Mouse (Mus musculus) neural tube, embryonic 13.5 days (tissue): ENCODE results near the gene Gm38431. TPM values are rescaled to one million over a fixed set of nuclear protein-coding genes. Genes with fewer than 3 reads are reported as not detected.
A peak's percentile ranks its signal among the peaks of the same experiment; 100 is the strongest.

Experiments used
- ATAC-seq: fragments of 200-750 bp; cut with Nextera tagmentation; 2 replicates; pipeline ENCODE4 v1.8.0; 2017; ENCODE audit warnings: low read depth, mild to moderate bottlenecking, moderate TSS enrichment, moderate library complexity
- H3K27ac ChIP-seq: fragments of 300-500 bp; sonication (generic); replicated peaks from 2 replicates; pipeline ENCODE4 v1.5.1; 2015; ENCODE audit warnings: moderate library complexity, mild to moderate bottlenecking, inconsistent platforms
- H3K27me3 ChIP-seq: fragments of 300-500 bp; sonication (generic); 2 replicates; pipeline ENCODE4 v1.6.1; 2015; ENCODE audit warnings: mild to moderate bottlenecking, inconsistent platforms
- H3K36me3 ChIP-seq: fragments of 300-500 bp; sonication (generic); 2 replicates; pipeline ENCODE4 v1.6.1; 2015; ENCODE audit warnings: mild to moderate bottlenecking, inconsistent platforms
- H3K4me1 ChIP-seq: fragments of 300-500 bp; sonication (generic); replicated peaks from 2 replicates; pipeline ENCODE4 v1.6.1; 2015; ENCODE audit warnings: inconsistent platforms
- H3K4me2 ChIP-seq: fragments of 300-500 bp; sonication (generic); 2 replicates; pipeline ENCODE4 v1.6.1; 2015; ENCODE audit warnings: inconsistent platforms, mild to moderate bottlenecking, moderate library complexity
- H3K4me3 ChIP-seq: fragments of 300-500 bp; sonication (generic); 2 replicates; pipeline ENCODE4 v1.5.1; 2015; ENCODE audit warnings: mild to moderate bottlenecking, inconsistent platforms
- H3K9ac ChIP-seq: fragments of 300-500 bp; sonication (generic); 2 replicates; pipeline ENCODE4 v1.6.1; 2015; ENCODE audit warnings: moderate library complexity, mild to moderate bottlenecking, inconsistent platforms
- H3K9me3 ChIP-seq: fragments of 300-500 bp; sonication (generic); 2 replicates; pipeline ENCODE4 v1.6.1; 2016; ENCODE audit warnings: inconsistent platforms
- WGBS: fragments of 180-500 bp; shearing (Covaris S2); methylation state at CpG from one replicate; pipeline ENCODE4 v1.1.7; 2015; 5-methylcytosine and 5-hydroxymethylcytosine counted together
- polyA plus RNA-seq: library from polyadenylated mRNA; unstranded; fragments of >200 nt; fragmentation: Nextera tagmentation; extraction: Ambion mirVana; gene quantifications from 2 replicates; pipeline ENCODE4 v1.2.1, GENCODE M21; 2015

The Gm38431 gene
- polyA plus RNA-seq, 1 experiment from 2014 or later: 1.3 TPM

DNA sequence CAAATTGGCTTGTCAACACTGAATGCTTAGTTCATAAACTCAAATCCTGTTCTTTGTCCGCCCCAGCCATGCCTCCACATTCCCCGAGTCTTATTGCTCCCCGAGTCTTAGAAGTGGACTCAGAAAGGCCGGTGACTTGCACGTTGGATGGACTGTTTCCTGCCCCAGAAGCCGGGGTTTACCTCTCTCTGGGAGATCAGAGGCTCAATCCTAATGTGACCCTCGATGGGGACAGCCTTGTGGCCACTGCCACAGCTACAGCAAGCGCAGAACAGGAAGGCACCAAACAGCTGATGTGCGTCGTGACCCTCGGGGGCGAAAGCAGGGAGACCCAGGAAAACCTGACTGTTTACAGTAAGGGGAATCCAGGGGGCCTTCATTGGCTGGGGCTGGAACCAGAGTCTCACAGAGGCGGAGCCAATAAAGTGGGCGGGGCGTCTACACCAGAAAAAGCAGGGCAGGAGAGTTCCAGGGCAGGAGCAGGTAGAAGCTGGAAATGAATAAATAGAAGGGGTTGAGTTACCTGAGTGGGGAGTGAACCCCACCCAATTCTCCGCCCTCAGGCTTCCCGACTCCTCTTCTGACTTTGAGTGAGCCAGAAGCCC, 57.2 kb downstream of the Gm38431 start:
- Histone ChIP-seq H3K4me1 (peaks cover 72% of the 10 kb centered on the region), H3K4me3 (peak overlapping the region; percentile 4; the same call in 1 of the 2 replicates), H3K9ac (no peak overlapping the region), H3K27me3 (peaks cover 99% of the 10 kb centered on the region), H3K27ac (no peak overlapping the region), H3K36me3 (no peaks in the 10 kb centered on the region), H3K4me2 (no peak overlapping the region), H3K9me3 (no peaks in the 10 kb centered on the region)
- 4% methylated on average over 17 of the region's 17 CpGs for WGBS
- ATAC-seq: no peak

DNA sequence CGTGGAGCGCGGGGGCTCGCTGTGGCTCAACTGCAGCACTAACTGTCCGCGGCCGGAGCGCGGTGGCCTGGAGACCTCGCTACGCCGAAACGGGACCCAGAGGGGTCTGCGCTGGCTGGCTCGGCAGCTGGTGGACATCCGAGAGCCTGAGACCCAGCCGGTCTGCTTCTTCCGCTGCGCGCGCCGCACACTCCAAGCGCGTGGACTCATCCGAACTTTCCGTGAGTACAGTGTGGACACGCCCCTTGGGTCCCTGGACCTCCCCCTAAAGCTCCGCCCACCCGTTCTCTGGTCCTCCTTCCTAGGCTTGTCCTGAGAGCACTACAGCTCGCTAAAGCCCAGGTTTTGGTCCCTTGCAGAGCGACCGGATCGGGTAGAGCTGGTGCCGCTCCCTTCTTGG, 58.7 kb downstream of the Gm38431 start:
- peaks cover 74% of the 10 kb centered on the region for H3K4me1 ChIP-seq
- no peaks in the 10 kb centered on the region for H3K9me3 ChIP-seq
- peaks cover 99% of the 10 kb centered on the region for H3K27me3 ChIP-seq
- H3K4me2 ChIP-seq: peak overlapping the region; percentile 75
- H3K27ac ChIP-seq: no peak overlapping the region
- H3K9ac ChIP-seq: peak overlapping the region; percentile 47
- no peak for ATAC-seq
- WGBS: 1% methylated on average over 34 of the region's 34 CpGs
- H3K36me3 ChIP-seq: no peaks in the 10 kb centered on the region
- peak overlapping the region; percentile 43 for H3K4me3 ChIP-seq

DNA sequence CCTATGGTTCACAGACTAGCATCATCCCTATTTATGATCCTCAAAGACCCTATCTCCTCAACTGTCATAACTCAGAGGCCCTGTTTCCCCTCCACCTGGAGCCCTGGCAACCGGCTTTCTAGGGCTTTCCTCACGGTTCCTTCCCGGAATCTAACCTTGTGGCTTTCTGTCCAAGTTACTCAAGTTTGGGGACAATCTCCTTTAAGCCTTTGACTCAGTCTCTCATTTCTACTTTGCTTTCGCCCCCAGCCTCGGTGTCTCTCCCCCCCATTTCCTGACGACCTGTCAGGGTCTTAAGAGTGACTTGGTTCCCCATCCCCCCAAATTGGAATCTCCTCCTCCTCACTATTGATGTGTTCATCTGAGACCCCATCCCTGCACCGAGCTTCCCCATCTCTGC, 59.3 kb downstream of the Gm38431 start:
- Histone ChIP-seq H3K4me2 (peak overlapping the region; percentile 75), H3K27me3 (peaks cover 99% of the 10 kb centered on the region), H3K4me3 (peak overlapping the region; percentile 43), H3K9me3 (no peaks in the 10 kb centered on the region), H3K9ac (peak overlapping the region; percentile 63; the same call in 1 of the 2 replicates), H3K4me1 (peaks cover 74% of the 10 kb centered on the region), H3K27ac (no peak overlapping the region), H3K36me3 (no peaks in the 10 kb centered on the region)
- WGBS: 3% methylated on average over 7 of the region's 7 CpGs
- no peak for ATAC-seq

DNA sequence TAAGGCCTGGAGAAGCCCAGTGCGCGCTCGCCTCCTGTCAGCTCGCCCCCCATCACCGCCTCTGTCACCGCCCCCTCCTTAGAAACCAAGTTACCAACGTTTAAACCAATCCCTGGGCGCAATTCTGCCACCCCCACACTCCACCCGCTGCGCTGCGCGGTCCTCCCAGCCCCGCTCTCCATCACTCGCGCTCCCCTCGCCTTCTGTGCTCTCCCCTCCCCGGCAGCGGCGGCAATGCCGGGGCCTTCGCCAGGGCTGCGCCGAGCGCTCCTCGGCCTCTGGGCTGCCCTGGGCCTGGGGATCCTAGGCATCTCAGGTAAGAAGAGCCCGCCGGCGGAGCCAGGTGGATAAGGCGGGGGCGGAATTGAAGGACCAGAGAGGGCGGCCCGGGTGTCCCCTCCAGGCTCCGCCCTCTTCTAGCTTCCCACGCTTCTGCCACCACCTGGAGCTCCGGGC, 59.9 kb downstream of the Gm38431 start, which contains the start of gene Icam5:
Gene Icam5, plus strand, starts transcription at position 178 of the 456 bp plus-strand sequence.
- H3K27me3 ChIP-seq: peaks cover 98% of the 10 kb centered on the region
- under 1% methylated on average over 35 of the region's 35 CpGs for WGBS
- peak within 1 kb of the TSS; percentile 75 for H3K4me2 ChIP-seq
- peak; percentile 22 for ATAC-seq
- H3K9me3 ChIP-seq: no peaks in the 10 kb centered on the region
- H3K27ac ChIP-seq: no peak within 1 kb of the TSS
- H3K36me3 ChIP-seq: no peaks in the 10 kb centered on the region
- H3K4me3 ChIP-seq: peak within 1 kb of the TSS; percentile 43
- peak within 1 kb of the TSS; percentile 63 for H3K9ac ChIP-seq
- peaks cover 72% of the 10 kb centered on the region for H3K4me1 ChIP-seq

DNA sequence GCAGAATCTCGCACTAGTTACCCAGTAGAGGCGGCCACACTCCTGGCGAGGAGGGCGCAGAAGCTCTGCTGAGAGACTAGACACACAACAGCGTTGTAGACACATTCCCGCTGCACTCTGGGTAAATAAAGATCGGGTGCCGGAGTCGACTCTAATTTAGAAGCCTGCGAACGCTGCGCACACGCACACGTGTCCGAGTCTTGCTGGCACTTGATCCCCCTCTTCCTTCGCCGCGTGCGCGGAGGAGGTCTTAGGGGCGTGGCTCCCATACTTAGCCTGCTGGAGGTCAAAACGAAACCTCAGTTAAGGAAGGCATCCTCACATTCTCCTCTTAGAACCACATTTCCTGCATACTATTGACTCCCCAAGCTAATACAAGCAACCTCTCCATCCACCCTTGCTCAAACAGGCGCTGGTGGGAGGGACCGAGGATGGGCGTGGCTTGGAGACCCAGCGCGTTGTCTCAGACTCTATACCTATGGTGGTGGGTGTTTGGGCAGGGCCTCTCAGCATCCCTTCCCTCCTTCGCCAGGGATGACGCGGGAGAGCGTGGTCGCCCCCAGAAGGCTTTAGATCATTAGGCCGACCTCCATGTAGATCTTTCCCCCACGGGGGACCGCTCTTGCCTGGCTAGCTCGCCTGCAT, 60.4 kb downstream of the Gm38431 start:
- under 1% methylated on average over 36 of the region's 36 CpGs for WGBS

DNA sequence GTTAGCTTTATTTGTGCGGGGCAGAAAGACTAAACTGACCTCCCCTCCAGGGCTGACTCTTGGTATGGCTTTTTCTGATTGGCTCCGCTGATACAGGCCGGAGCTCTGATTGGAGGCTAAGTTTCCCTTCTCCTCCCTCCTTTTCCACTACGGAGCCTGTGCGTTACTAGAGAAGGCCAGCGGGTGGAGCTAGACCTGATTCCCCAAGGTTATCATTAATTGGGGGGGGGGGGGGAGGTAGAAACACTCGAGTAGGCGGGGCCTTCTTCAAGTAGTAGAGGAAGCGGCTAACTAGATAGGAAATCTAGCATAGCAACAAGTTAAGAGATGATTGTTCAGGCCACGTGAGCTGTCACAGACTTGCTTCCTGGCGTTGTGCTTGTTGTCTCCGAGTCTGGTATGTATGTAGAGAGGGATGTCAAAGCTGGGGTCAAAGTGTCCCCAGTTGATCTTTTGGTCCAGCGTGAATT, 61.0 kb downstream of the Gm38431 start:
- H3K36me3 ChIP-seq: no peaks in the 10 kb centered on the region
- peaks cover 98% of the 10 kb centered on the region for H3K27me3 ChIP-seq
- H3K4me3 ChIP-seq: peak overlapping the region; percentile 43
- WGBS: under 1% methylated on average over 13 of the region's 13 CpGs
- H3K27ac ChIP-seq: no peak overlapping the region
- peaks cover 67% of the 10 kb centered on the region for H3K4me1 ChIP-seq
- 0 out of 2 replicates have a peak overlapping the region, but pooled peaks have one; percentile 63 for H3K9ac ChIP-seq
- ATAC-seq: peak; percentile 45
- H3K4me2 ChIP-seq: peak overlapping the region; percentile 75
- H3K9me3 ChIP-seq: no peaks in the 10 kb centered on the region

More for the DNA sequence above, 60.4 kb downstream of the Gm38431 start:
- peak; percentile 59 for ATAC-seq
- Histone ChIP-seq H3K9ac (peak overlapping the region; percentile 63), H3K4me1 (peaks cover 67% of the 10 kb centered on the region), H3K4me2 (peak overlapping the region; percentile 75), H3K4me3 (peak overlapping the region; percentile 43), H3K9me3 (no peaks in the 10 kb centered on the region), H3K27ac (no peak overlapping the region), H3K36me3 (no peaks in the 10 kb centered on the region), H3K27me3 (peaks cover 98% of the 10 kb centered on the region)

DNA sequence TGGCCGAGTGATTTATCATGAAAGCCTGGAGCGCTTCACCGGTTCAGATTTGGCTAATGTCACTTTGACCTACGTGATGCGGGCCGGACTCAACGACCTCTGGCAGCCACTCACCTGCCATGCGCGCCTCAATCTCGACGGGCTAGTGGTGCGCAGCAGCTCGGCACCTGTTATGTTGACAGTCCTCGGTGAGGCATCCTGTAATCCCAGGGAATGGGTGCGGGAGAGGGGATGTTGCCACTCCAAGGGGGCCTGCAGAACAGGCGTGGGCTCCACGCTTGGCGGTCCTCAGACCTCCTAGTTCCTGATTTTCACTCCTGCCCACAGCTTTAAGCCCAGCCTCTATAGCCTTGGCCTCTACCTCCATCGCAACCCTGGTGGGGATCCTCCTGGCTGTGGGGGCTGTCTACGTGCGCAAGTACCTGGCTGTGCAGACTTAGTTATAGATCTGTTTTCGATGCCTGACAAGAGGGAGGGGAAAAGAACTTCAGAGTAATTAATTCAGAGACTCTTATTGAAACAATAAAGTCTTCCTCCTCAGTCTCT, 61.7 kb downstream of the Gm38431 start:
- H3K36me3 ChIP-seq: no peaks in the 10 kb centered on the region
- H3K27ac ChIP-seq: no peak overlapping the region
- 23% methylated on average over 22 of the region's 22 CpGs for WGBS
- 0 out of 2 replicates have a peak overlapping the region, but pooled peaks have one; percentile 26 for H3K4me3 ChIP-seq
- no peaks in the 10 kb centered on the region for H3K9me3 ChIP-seq
- peaks cover 63% of the 10 kb centered on the region for H3K4me1 ChIP-seq
- no peak overlapping the region for H3K9ac ChIP-seq
- H3K4me2 ChIP-seq: peak overlapping the region; percentile 75
- no peak for ATAC-seq
- H3K27me3 ChIP-seq: peaks cover 98% of the 10 kb centered on the region

DNA sequence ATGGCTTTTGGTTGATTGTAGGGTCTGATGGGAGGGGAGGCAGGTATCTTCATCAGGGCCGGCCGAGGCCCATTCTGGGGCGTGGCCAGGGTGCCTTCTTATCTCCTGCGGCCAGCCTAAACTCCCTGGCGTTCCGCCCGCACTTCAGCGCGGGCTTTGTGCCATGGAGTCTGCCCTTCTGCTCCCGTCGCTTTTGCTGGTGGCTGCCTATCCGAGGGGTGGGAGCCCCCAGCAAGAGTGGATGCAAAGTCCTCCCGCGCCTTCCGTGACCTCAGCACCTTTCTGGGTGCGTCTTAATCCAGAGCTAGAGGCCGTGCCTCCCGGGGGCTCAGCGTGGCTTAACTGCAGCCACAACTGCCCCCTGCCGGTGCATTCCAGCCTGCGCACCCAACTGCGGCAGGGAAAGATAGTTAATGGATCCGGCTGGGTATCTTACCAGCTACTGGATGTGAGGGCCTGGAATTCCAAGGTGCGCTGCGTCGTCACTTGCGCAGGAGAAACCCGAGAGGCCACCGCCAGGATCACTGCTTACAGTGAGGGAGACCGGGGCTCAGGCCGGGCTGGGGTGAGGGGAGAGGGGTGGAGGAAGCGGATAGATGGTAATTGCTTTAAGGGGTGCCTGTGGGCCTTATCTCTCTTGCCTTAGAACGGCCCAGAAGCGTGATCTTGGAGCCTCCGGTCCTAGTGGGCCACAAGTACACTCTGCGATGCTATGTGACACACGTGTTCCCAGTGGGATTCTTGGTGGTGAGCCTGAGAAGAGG, 62.3 kb downstream of the Gm38431 start, which contains the start of gene Icam4:
Gene Icam4, plus strand, starts transcription at position 83 of the 764 bp plus-strand sequence.
- Histone ChIP-seq H3K27ac (no peak within 1 kb of the TSS), H3K4me1 (peaks cover 56% of the 10 kb centered on the region), H3K9me3 (no peaks in the 10 kb centered on the region), H3K36me3 (no peaks in the 10 kb centered on the region), H3K4me3 (peak within 1 kb of the TSS; percentile 26), H3K4me2 (peak within 1 kb of the TSS; percentile 75), H3K27me3 (peaks cover 92% of the 10 kb centered on the region), H3K9ac (0 out of 2 replicates have a peak within 1 kb of the TSS, but pooled peaks have one; percentile 43)
- 4% methylated on average over 37 of the region's 37 CpGs for WGBS
- ATAC-seq: no peak

DNA sequence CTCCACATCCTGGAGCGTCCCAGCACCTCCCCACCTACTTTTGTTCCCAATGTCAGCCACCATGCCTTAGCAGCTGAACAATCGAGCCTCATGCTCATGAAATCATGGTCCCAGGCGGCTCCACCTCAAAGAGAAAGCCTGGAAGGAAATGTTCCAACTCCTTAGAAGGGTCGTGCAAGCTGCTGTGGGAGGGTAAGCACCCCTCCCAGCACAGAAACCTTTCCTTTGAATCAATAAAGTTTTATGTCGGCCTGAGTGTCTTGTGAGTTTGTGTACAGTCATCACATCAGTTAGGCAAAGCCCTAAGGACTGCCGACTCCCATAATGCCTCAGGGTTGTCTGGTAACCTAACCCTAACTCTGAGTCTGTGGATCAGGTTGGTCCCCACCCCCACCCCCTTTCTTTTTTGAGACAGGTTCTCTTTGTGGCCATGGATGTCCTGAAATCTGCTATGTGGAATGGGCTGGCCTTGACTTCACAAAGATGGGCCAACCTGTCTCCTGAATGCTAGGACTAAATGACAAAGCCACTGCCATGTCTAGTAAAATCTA, 63.2 kb downstream of the Gm38431 start:
- H3K9ac ChIP-seq: no peak overlapping the region
- no peak overlapping the region for H3K4me2 ChIP-seq
- H3K36me3 ChIP-seq: no peaks in the 10 kb centered on the region
- no peak overlapping the region for H3K27ac ChIP-seq
- H3K27me3 ChIP-seq: peaks cover 84% of the 10 kb centered on the region
- no peak for ATAC-seq
- no peak overlapping the region for H3K4me3 ChIP-seq
- peaks cover 52% of the 10 kb centered on the region for H3K4me1 ChIP-seq
- no peaks in the 10 kb centered on the region for H3K9me3 ChIP-seq
- 56% methylated on average over 6 of the region's 6 CpGs for WGBS

DNA sequence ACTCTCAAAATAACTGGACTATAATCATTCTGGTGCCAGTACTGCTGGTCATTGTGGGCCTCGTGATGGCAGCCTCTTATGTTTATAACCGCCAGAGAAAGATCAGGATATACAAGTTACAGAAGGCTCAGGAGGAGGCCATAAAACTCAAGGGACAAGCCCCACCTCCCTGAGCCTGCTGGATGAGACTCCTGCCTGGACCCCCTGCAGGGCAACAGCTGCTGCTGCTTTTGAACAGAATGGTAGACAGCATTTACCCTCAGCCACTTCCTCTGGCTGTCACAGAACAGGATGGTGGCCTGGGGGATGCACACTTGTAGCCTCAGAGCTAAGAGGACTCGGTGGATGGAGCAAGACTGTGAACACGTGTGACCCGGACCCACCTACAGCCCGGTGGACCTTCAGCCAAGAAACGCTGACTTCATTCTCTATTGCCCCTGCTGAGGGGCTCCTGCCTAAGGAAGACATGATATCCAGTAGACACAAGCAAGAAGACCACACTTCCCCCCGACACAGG, 64.0 kb downstream of the Gm38431 start:
- H3K4me2 ChIP-seq: no peak overlapping the region
- H3K27me3 ChIP-seq: peaks cover 76% of the 10 kb centered on the region
- WGBS: 36% methylated on average over 8 of the region's 8 CpGs
- peaks cover 44% of the 10 kb centered on the region for H3K4me1 ChIP-seq
- ATAC-seq: no peak
- no peaks in the 10 kb centered on the region for H3K36me3 ChIP-seq
- no peak overlapping the region for H3K27ac ChIP-seq
- H3K9ac ChIP-seq: no peak overlapping the region
- H3K9me3 ChIP-seq: no peaks in the 10 kb centered on the region
- H3K4me3 ChIP-seq: no peak overlapping the region

DNA sequence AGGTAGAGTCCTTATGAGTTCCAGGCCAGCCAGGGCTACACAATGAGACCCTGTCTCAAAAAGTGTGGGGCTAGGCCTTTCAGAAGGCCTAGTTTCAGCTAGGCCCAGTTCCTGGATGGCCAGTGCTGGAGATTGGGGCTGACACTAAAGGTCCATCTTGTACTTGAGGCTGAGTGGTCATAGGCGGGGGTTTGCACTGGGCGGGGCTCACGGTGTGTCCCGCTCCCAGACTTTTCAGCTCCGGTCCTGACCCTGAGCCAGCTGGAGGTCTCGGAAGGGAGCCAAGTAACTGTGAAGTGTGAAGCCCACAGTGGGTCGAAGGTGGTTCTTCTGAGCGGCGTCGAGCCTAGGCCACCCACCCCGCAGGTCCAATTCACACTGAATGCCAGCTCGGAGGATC, 64.9 kb downstream of the Gm38431 start:
- H3K4me1 ChIP-seq: peaks cover 35% of the 10 kb centered on the region
- peaks cover 71% of the 10 kb centered on the region for H3K27me3 ChIP-seq
- H3K4me3 ChIP-seq: no peak overlapping the region
- no peaks in the 10 kb centered on the region for H3K36me3 ChIP-seq
- no peak overlapping the region for H3K27ac ChIP-seq
- 85% methylated on average over 12 of the region's 12 CpGs for WGBS
- no peaks in the 10 kb centered on the region for H3K9me3 ChIP-seq
- ATAC-seq: no peak
- no peak overlapping the region for H3K4me2 ChIP-seq
- H3K9ac ChIP-seq: no peak overlapping the region
